In genomic region chr10:95957574-95957973, GRCm38 (mm10) we compare ENCODE assay signal across 28 mouse cellular contexts. TPM values are rescaled to one million over a fixed set of nuclear protein-coding genes. Genes with fewer than 3 reads are reported as not detected.
DNase-seq lines count a peak whose midpoint lies in the region; ATAC-seq lines count a peak whose summit lies in the region.
"Had no signal": no experiment of that assay in that cellular context is flagged by ENCODE, and none has a peak within 500 bp of the region (broad histone marks: within the 10 kb centered on the region; RNA-seq: fewer than 3 reads in every experiment).

No protein-coding gene starts in this region.

- WGBS in neural tube, embryonic 15.5 days = 28% methylated on average over 1 of the region's 1 CpGs
- 75% methylated on average over 1 of the region's 1 CpGs for WGBS in midbrain, embryonic 16.5 days

- intact Hi-C loops in heart, postnatal 10 days (cut with DNase I) = no loop called here

- peak; percentile 23; the same call in 1 of the 2 replicates for ATAC-seq in frontal cortex, adult (ENCODE audit: low TSS enrichment)
- ATAC-seq in neural tube, embryonic 15.5 days (ENCODE audit: low FRiP score) = peak; percentile 50; the same call in 1 of the 2 replicates
- ATAC-seq in midbrain, embryonic 16.5 days = no peak
- ATAC-seq: forebrain, embryonic 14.5 days; forebrain, postnatal 0 days; hindbrain, postnatal 0 days; inflammation-experienced regulatory T-cells, adult 6 months; intestine, embryonic 16.5 days had no signal

- H3K36me3 ChIP-seq in neural tube, embryonic 15.5 days = no peaks in the 10 kb centered on the region
- H3K36me3 ChIP-seq in midbrain, embryonic 16.5 days (ENCODE audit: control insufficient read depth, insufficient read depth, low read length) = no peaks in the 10 kb centered on the region
- H3K36me3 ChIP-seq: embryonic facial prominence, embryonic 12.5 days; heart, embryonic 15.5 days had no signal

- DNase-seq in frontal cortex, postnatal 10 days (ENCODE audit: low spot score in 2 of 2) = no peak
- DNase-seq in heart, adult 11 months = peak; percentile 89
- no peak for DNase-seq in heart, postnatal 10 days
- DNase-seq in neural tube, embryonic 10.5 days (ENCODE audit: extremely low spot score, low spot score) = no peak
- DNase-seq in fibroblast of lung, adult 2 months (ENCODE audit: low read depth) = peak; percentile 7
- DNase-seq: adrenal gland, adult 8-10 months; adrenal gland, postnatal 25 days; B cell, adult 2 months; cerebellum, adult 11-12 months; cerebellum, adult 8-10 months; cerebellum, postnatal 10 days; forebrain, postnatal 0 days; gastrocnemius, postnatal 36 days; heart, postnatal 4 days; kidney, adult 18-20 months had no signal

- H3K27me3 ChIP-seq in neural tube, embryonic 15.5 days (replicated peaks) = no peaks in the 10 kb centered on the region
- no peaks in the 10 kb centered on the region for H3K27me3 ChIP-seq in midbrain, embryonic 16.5 days (ENCODE audit: control insufficient read depth, insufficient read depth, low read depth, low read length)
- H3K27me3 ChIP-seq: CH12.LX; embryonic facial prominence, embryonic 12.5 days; heart, embryonic 12.5 days; heart, embryonic 15.5 days had no signal

- no peak overlapping the region for H3K4me3 ChIP-seq in neural tube, embryonic 15.5 days (replicated peaks)
- H3K4me3 ChIP-seq in midbrain, embryonic 16.5 days (ENCODE audit: low read depth, low read length) = no peak overlapping the region
- H3K4me3 ChIP-seq: embryonic facial prominence, embryonic 12.5 days; heart, embryonic 12.5 days; heart, embryonic 15.5 days had no signal

- no peak overlapping the region for H3K4me2 ChIP-seq in neural tube, embryonic 15.5 days
- no peak overlapping the region for H3K4me2 ChIP-seq in midbrain, embryonic 16.5 days (ENCODE audit: low read length)
- H3K4me2 ChIP-seq: embryonic facial prominence, embryonic 12.5 days; heart, embryonic 12.5 days; heart, embryonic 15.5 days; hindbrain, embryonic 14.5 days had no signal

- H3K4me1 ChIP-seq in neural tube, embryonic 15.5 days = no peaks in the 10 kb centered on the region; the same call in 1 of the 2 replicates
- H3K4me1 ChIP-seq in midbrain, embryonic 16.5 days (ENCODE audit: control insufficient read depth, insufficient read depth, low read length) = no peaks in the 10 kb centered on the region
- H3K4me1 ChIP-seq: embryonic facial prominence, embryonic 12.5 days; heart, embryonic 15.5 days had no signal

- no peaks in the 10 kb centered on the region for H3K9me3 ChIP-seq in neural tube, embryonic 15.5 days (replicated peaks)
- H3K9me3 ChIP-seq in midbrain, embryonic 16.5 days (replicated peaks; ENCODE audit: control insufficient read depth, low read length, poor library complexity, severe bottlenecking) = no peaks in the 10 kb centered on the region
- H3K9me3 ChIP-seq: embryonic facial prominence, embryonic 12.5 days; G1E; heart, embryonic 12.5 days; heart, embryonic 15.5 days had no signal

- no peak overlapping the region for H3K9ac ChIP-seq in neural tube, embryonic 15.5 days (replicated peaks)
- H3K9ac ChIP-seq in midbrain, embryonic 16.5 days (ENCODE audit: low read depth, low read length) = no peak overlapping the region
- H3K9ac ChIP-seq: embryonic facial prominence, embryonic 12.5 days; forebrain, postnatal 0 days; heart, embryonic 12.5 days; heart, embryonic 15.5 days; hindbrain, embryonic 14.5 days had no signal

- peak overlapping the region; percentile 51 for H3K27ac ChIP-seq in neural tube, embryonic 15.5 days (replicated peaks)
- no peak overlapping the region for H3K27ac ChIP-seq in midbrain, embryonic 16.5 days (ENCODE audit: low read length)
- H3K27ac ChIP-seq: embryonic facial prominence, embryonic 12.5 days; heart, embryonic 15.5 days; hindbrain, embryonic 14.5 days; hindbrain, postnatal 0 days had no signal

RNA-seq across cellular contexts. Expression of gene Eea1, which starts 17.1 kb away (rescaled TPM):
- total RNA-seq in heart, postnatal 10 days (2021) = 10 to 100 TPM; 34.3 to 37.1 TPM
- polyA plus RNA-seq in neural tube, embryonic 15.5 days (2015; fragmentation: Nextera tagmentation; extraction: Ambion mirVana) = 24.9 and 25.6 TPM in 2 replicates
- polyA plus RNA-seq in midbrain, embryonic 16.5 days (2015; fragmentation: Nextera tagmentation; extraction: Ambion mirVana) = 21.0 and 25.1 TPM in 2 replicates

Comparison
In these comparisons a context has a peak if more than half of its experiments do, and no peak if none do; other contexts are left out.
1. DNase-seq: peak in heart, adult 11 months (single experiment) and fibroblast of lung, adult 2 months (single experiment); none in frontal cortex, postnatal 10 days (0 of 2), heart, postnatal 10 days (0 of 2) and neural tube, embryonic 10.5 days (single experiment).